Mouse (Mus musculus) bone marrow macrophage, adult 2 months (primary cell): ENCODE data around the gene Gckr.

ENCODE experiments used
- CTCF ChIP-seq: IDR thresholded peaks from 2 replicates; pipeline ENCODE4 v1.5.1; 2012; ENCODE audit warnings: low read depth, mild to moderate bottlenecking, low read length, moderate library complexity
- POLR2A ChIP-seq: IDR thresholded peaks from 2 replicates; pipeline ENCODE4 v1.6.1; 2012; ENCODE audit warnings: mild to moderate bottlenecking, low read depth, low read length, borderline replicate concordance

DNA sequence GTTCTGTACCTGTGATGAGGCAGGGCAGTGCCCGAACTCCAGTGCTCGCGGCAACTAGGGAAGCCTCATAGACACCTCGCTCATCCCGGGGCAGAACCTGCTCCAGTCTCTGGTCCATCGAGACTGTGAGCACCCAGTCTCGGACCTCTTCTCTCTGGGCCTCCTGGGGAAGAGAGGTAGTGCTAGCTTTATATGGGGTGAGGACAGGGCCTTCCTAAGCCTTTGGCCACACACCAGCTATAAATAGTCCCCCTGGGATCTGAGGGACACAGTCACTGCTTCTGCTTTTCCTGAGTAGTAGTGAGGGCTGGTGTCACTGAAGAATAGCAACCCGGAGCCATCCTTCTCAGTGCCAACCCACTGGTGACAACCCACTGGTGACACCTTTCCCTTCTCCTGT, 43.4 kb upstream of the Gckr start:
- no peak for TF ChIP-seq CTCF
- TF ChIP-seq POLR2A: no peak
